Mouse (Mus musculus) brain, embryonic 18.5 days (tissue): Measurements from ENCODE around the gene Fam207a.

Experiments
- DNase-seq: peaks from one replicate; pipeline ENCODE4 v3.0.0-alpha.2; 2012; ENCODE audit warnings: low read depth, low spot score

Gene Fam207a

GRCm38 (mm10) chr10:77515385-77516348 lies at the start of gene Fam207a:
Fam207a (minus strand) TSS chr10:77515785.
- DNase-seq: peak; percentile 86

- DNase-seq: no peak
These were observed 49.4 kb upstream of the Fam207a start for GRCm38 (mm10) chr10:77565005-77565404.

- DNase-seq: no peak
These were observed 45.9 kb upstream of the Fam207a start for GRCm38 (mm10) chr10:77561508-77561907.

GRCm38 (mm10) chr10:77560830-77561229 lies 45.2 kb upstream of the Fam207a start:
- no peak for DNase-seq

GRCm38 (mm10) chr10:77560090-77560489 lies 44.5 kb upstream of the Fam207a start:
- no peak for DNase-seq

- DNase-seq: no peak
These were observed 42.1 kb upstream of the Fam207a start for GRCm38 (mm10) chr10:77557641-77558040.

GRCm38 (mm10) chr10:77556631-77557030 lies 41.0 kb upstream of the Fam207a start:
- no peak for DNase-seq

GRCm38 (mm10) chr10:77554918-77555317 lies 39.3 kb upstream of the Fam207a start:
- no peak for DNase-seq

GRCm38 (mm10) chr10:77553285-77553684 lies 37.7 kb upstream of the Fam207a start:
- DNase-seq: no peak

- no peak for DNase-seq
These were observed 36.6 kb upstream of the Fam207a start for GRCm38 (mm10) chr10:77552162-77552561.

- no peak for DNase-seq
These were observed 35.3 kb upstream of the Fam207a start for GRCm38 (mm10) chr10:77550874-77551273.

GRCm38 (mm10) chr10:77548576-77548975 lies 33.0 kb upstream of the Fam207a start:
- no peak for DNase-seq

GRCm38 (mm10) chr10:77544916-77545315 lies 29.3 kb upstream of the Fam207a start:
- DNase-seq: no peak

GRCm38 (mm10) chr10:77543226-77543625 lies 27.6 kb upstream of the Fam207a start:
- DNase-seq: no peak

GRCm38 (mm10) chr10:77541864-77542666 lies 26.5 kb upstream of the Fam207a start:
- no peak for DNase-seq

- no peak for DNase-seq
These were observed 25.1 kb upstream of the Fam207a start for GRCm38 (mm10) chr10:77540576-77541102.

GRCm38 (mm10) chr10:77539320-77539945 lies 23.8 kb upstream of the Fam207a start:
- no peak for DNase-seq

- no peak for DNase-seq
These were observed 21.9 kb upstream of the Fam207a start for GRCm38 (mm10) chr10:77537215-77538209.

GRCm38 (mm10) chr10:77536727-77537126 lies 21.1 kb upstream of the Fam207a start:
- DNase-seq: no peak

GRCm38 (mm10) chr10:77532020-77532413 lies 16.4 kb upstream of the Fam207a start:
- no peak for DNase-seq
